Mouse (Mus musculus): ENCODE measurements around the gene Itgb7.

The Itgb7 gene

GRCm38 (mm10) chr15:102231748-102232147 is at the start of gene Itgb7:
Gene Itgb7, minus strand, starts transcription at chr15:102231944.
- DNase-seq: peak; percentile 65 to 68

- no peak for DNase-seq
These were observed 48.9 kb upstream of the Itgb7 start for GRCm38 (mm10) chr15:102280623-102281022.

GRCm38 (mm10) chr15:102279783-102280520 is 48.2 kb upstream of the Itgb7 start:
- no peak for DNase-seq

GRCm38 (mm10) chr15:102279092-102279782 is 47.5 kb upstream of the Itgb7 start, which contains the start of gene Mfsd5:
Gene Mfsd5, plus strand, starts transcription at chr15:102279454.
- peak; percentile 78 to 83 for DNase-seq

GRCm38 (mm10) chr15:102278726-102279091 is 47.0 kb upstream of the Itgb7 start:
- no peak for DNase-seq

- no peak for DNase-seq
These were observed 42.4 kb upstream of the Itgb7 start for GRCm38 (mm10) chr15:102273982-102274716.

GRCm38 (mm10) chr15:102271441-102271840 is 39.7 kb upstream of the Itgb7 start:
- no peak for DNase-seq

- no peak for DNase-seq
These were observed 38.7 kb upstream of the Itgb7 start, which contains the start of gene Gm9918 for GRCm38 (mm10) chr15:102270274-102270960. Gene Gm9918, plus strand, starts transcription at chr15:102270563.

GRCm38 (mm10) chr15:102265548-102265947 is 33.8 kb upstream of the Itgb7 start:
- DNase-seq: no peak

- DNase-seq: no peak
These were observed 31.3 kb upstream of the Itgb7 start for GRCm38 (mm10) chr15:102263037-102263436.

- no peak for DNase-seq
These were observed 30.8 kb upstream of the Itgb7 start for GRCm38 (mm10) chr15:102262582-102262981.

GRCm38 (mm10) chr15:102258581-102259253 is 27.0 kb upstream of the Itgb7 start:
- no peak for DNase-seq

GRCm38 (mm10) chr15:102258076-102258470 is 26.3 kb upstream of the Itgb7 start:
- no peak for DNase-seq

GRCm38 (mm10) chr15:102257202-102258075 is 25.7 kb upstream of the Itgb7 start, which contains the start of gene Rarg:
Gene Rarg, minus strand, starts transcription at chr15:102257517.
- DNase-seq: peak in 1 of 2 experiments; percentile 26

- DNase-seq: no peak
These were observed 24.9 kb upstream of the Itgb7 start for GRCm38 (mm10) chr15:102256431-102257201.

- no peak for DNase-seq
These were observed 24.0 kb upstream of the Itgb7 start for GRCm38 (mm10) chr15:102255547-102256255.

- no peak for DNase-seq
These were observed 18.8 kb upstream of the Itgb7 start for GRCm38 (mm10) chr15:102250521-102250920.

GRCm38 (mm10) chr15:102249967-102250366 is 18.2 kb upstream of the Itgb7 start:
- DNase-seq: no peak

- no peak for DNase-seq
These were observed 17.5 kb upstream of the Itgb7 start for GRCm38 (mm10) chr15:102249251-102249691.

GRCm38 (mm10) chr15:102248812-102249191 is 17.1 kb upstream of the Itgb7 start:
- DNase-seq: no peak
